Mouse (Mus musculus) G1E (cell line): ENCODE measurements at regions not wholly inside any gene's neighbourhood (a gene's known extent, or its start where the extent isn't known, plus 50 kb on each side); places are given as distances from the start of the nearest gene placed in this dataset.

Source experiments
- ATAC-seq: 2 replicates; pipeline ENCODE4 v1.8.0; 2016; ENCODE audit warnings: mild to moderate bottlenecking; ENCODE audit not compliant: insufficient number of reproducible peaks, poor library complexity, low FRiP score, severe bottlenecking; ENCODE audit errors: extremely low read depth
- DNase-seq: peaks from one replicate; pipeline ENCODE4 v3.0.0; 2012; ENCODE audit warnings: low spot score
- H3K27me3 ChIP-seq: 2 replicates; pipeline ENCODE4 v1.6.1; 2012; ENCODE audit warnings: mild to moderate bottlenecking, low read length, inconsistent platforms; ENCODE audit not compliant: insufficient read depth
- H3K36me3 ChIP-seq: replicated peaks from 2 replicates; pipeline ENCODE3; 2012; ENCODE audit warnings: mild to moderate bottlenecking, inconsistent platforms
- H3K4me1 ChIP-seq: 2 replicates; pipeline ENCODE4 v1.6.1; 2012; ENCODE audit warnings: low read depth, low read length, inconsistent platforms, mixed read lengths; ENCODE audit not compliant: insufficient read depth
- H3K4me3 ChIP-seq: 2 replicates; pipeline ENCODE4 v1.5.1; 2012; ENCODE audit warnings: low read depth, mild to moderate bottlenecking, inconsistent platforms, low read length, moderate library complexity, mixed read lengths
- H3K9me3 ChIP-seq: replicated peaks from 2 replicates; pipeline ENCODE4 v1.6.1; 2012; ENCODE audit warnings: inconsistent platforms
- CTCF ChIP-seq: IDR thresholded peaks from 2 replicates; pipeline ENCODE4 v1.5.1; 2012; ENCODE audit warnings: low read depth, low read length, inconsistent platforms, mixed read lengths
- GATA1 ChIP-seq: IDR thresholded peaks from 2 replicates; pipeline ENCODE4 v1.6.1; 2012; ENCODE audit warnings: borderline replicate concordance, low read length, inconsistent platforms, mixed read lengths
- GATA2 ChIP-seq: IDR thresholded peaks from 2 replicates; pipeline ENCODE4 v1.6.1; 2012; ENCODE audit warnings: low read depth, low read length, inconsistent platforms, borderline replicate concordance
- POLR2AphosphoS5 ChIP-seq: IDR thresholded peaks from 2 replicates; pipeline ENCODE4 v1.6.1; 2012; ENCODE audit warnings: low read depth, low read length, inconsistent platforms; ENCODE audit not compliant: insufficient replicate concordance
- TAL1 ChIP-seq: conservative IDR thresholded peaks from 2 replicates; pipeline ENCODE4 v1.6.1; 2012; ENCODE audit warnings: low read depth, low read length, inconsistent platforms, mixed read lengths

DNA sequence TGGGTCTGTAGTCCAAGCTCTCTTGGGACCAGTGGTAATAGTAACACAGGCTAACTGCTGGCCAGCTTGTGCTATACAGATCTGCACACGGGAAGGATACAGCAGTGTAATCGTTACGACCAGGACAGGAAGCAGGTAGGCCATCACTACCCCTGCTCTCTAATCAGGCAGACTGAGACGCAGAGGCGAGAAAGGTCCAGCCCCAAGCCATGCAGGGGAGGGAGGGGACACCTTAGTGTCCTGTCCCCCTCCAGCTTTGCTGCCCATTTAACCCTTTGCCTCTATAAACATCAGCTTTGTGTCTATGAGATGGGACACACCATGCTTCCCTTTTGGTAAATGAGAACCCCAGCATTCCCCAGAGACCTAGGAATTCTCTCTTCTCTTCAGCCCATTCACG lies 249.9 kb downstream of the Bcl11b start:
- DNase-seq (no peak), ATAC-seq (no peak)
- no peaks in the 10 kb centered on the region for H3K36me3 ChIP-seq
- no peak overlapping the region for H3K4me3 ChIP-seq
- peaks cover 96% of the 10 kb centered on the region for H3K9me3 ChIP-seq
- no peaks in the 10 kb centered on the region for H3K27me3 ChIP-seq
- no peaks in the 10 kb centered on the region for H3K4me1 ChIP-seq
- TF ChIP-seq TAL1 (no peak), GATA1 (no peak), CTCF (no peak), POLR2AphosphoS5 (no peak), GATA2 (no peak)

DNA sequence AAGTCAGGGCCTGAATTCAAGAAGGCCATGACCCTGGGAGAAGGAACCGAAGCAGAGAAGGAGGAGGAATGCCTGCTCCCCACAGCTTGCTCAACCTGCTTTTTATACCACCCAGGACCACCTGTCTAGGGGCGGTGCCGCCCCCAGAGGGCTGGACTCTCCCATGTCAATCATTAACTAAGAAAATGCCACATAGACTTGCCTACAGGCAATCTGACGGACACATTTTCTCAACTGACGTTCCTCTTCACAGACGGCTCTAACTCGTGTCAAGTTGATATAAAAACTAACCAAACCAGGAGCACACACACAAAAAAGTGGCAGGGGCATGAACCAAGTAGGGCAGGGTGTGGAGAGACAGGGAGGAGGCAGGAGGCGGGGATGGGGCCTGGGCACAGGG lies 248.5 kb downstream of the Bcl11b start:
- Histone ChIP-seq H3K4me3 (no peak overlapping the region), H3K27me3 (no peaks in the 10 kb centered on the region), H3K36me3 (no peaks in the 10 kb centered on the region), H3K9me3 (peaks cover 95% of the 10 kb centered on the region), H3K4me1 (no peaks in the 10 kb centered on the region)
- no peak for DNase-seq
- TF ChIP-seq GATA2 (no peak), GATA1 (no peak), POLR2AphosphoS5 (no peak), TAL1 (no peak), CTCF (no peak)
- ATAC-seq, result no peak

DNA sequence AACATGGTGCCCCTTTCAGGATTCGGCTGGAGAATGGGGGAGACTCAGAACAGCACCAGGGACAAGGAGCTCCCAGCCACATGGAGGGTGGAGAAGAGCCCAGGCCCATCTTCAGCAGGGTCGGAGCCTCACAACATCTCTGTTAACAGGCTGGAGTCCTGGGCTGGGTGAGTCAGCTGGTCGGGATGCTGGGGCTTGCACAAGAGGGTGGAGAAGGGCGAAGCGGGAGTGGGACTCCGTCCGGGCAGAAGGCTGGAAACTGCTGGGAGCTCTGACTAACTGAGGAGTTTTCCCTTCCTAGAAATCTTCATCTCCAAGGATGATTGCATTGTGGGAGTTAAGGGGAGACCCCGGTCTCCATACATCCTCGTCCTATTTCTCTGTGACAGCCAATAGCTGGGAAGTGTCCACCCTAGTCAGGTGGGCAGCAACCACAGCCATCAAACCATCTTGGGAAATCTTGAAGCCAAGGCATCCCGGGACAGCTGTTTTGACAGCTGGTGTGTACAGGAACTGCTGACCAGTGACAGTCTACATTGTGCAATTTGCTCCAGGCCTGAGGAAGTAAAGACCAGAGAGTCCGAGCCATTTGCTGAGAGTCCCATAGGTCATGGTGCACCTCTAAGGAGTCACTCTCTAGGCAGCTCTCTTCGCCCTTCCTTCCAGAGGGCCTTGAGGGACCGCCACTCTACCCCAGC lies 247.4 kb downstream of the Bcl11b start:
- ATAC-seq (no peak), DNase-seq (no peak)
- TF ChIP-seq GATA1, result no peak
- no peak for TF ChIP-seq TAL1
- no peak for TF ChIP-seq CTCF
- TF ChIP-seq GATA2, result no peak
- TF ChIP-seq POLR2AphosphoS5, result no peak
- Histone ChIP-seq H3K4me1 (no peaks in the 10 kb centered on the region), H3K4me3 (no peak overlapping the region), H3K36me3 (no peaks in the 10 kb centered on the region), H3K9me3 (peaks cover 95% of the 10 kb centered on the region), H3K27me3 (no peaks in the 10 kb centered on the region)

DNA sequence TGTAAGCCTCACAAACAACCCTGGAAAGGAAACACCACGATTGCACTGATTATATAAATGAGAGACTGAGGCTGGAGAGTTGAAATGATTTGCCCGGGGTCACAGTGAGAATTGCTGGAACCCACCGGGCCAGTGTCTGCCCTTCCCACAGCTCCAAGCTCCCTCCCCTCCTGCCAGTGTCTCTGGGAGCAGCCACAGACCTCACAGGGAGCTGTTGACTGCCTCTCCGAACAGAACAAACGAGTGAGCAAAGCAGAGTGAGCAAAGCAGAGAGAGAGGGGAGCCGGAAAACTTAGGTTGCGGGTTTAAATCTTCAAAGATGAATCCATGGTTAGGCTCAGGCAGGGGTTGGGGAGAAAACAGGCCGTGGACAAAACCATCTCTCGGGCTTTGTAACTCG lies 246.2 kb downstream of the Bcl11b start:
- Histone ChIP-seq H3K27me3 (no peaks in the 10 kb centered on the region), H3K4me1 (no peaks in the 10 kb centered on the region), H3K9me3 (peaks cover 95% of the 10 kb centered on the region), H3K4me3 (no peak overlapping the region), H3K36me3 (no peaks in the 10 kb centered on the region)
- ATAC-seq (no peak), DNase-seq (no peak)
- TF ChIP-seq CTCF (no peak), TAL1 (no peak), GATA1 (no peak), POLR2AphosphoS5 (no peak), GATA2 (no peak)

DNA sequence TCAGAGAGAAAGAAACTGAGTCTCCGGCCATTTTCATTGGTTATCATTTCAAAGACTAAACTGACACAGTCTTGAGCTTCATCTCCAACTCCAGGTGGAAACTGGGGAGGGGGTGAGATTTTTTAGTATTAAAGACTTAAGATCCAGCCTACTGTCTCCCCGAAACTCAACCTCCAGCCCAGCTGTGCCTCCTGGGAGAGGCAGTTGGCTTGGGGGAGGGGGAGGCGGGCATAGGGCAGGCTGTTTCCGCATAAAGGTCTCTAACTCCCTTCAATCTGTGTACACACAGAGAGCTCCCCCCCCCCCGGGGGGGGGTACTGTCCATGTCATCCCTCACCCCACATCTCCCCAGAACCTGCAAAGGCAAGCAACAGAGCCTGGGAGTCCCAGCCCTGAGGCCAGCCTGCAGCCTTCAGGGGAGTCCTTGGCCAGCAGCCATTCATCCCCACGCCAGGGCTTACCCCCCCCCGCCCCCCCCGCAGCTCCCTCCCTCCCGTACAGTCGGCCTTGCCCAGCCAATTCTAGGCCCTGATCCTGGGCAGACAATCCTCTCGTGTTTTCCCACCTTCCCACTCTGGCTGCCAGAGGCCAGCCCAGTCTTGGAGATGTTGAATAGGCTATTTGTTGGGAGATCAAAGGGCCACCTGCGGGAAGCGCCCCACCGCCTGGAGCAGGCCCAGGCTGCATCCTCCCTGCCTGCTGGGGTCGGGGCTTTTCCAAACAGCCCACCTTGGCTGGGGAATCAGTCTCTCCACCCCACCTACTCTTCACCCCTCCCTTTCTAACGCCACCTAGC lies 245.2 kb downstream of the Bcl11b start:
- no peaks in the 10 kb centered on the region for H3K36me3 ChIP-seq
- peaks cover 95% of the 10 kb centered on the region for H3K9me3 ChIP-seq
- H3K4me1 ChIP-seq, result no peaks in the 10 kb centered on the region
- TF ChIP-seq GATA1, result no peak
- TF ChIP-seq POLR2AphosphoS5, result no peak
- TF ChIP-seq GATA2, result no peak
- TF ChIP-seq CTCF, result no peak
- no peak for TF ChIP-seq TAL1
- no peak for ATAC-seq
- no peak for DNase-seq
- H3K4me3 ChIP-seq, result no peak overlapping the region
- no peaks in the 10 kb centered on the region for H3K27me3 ChIP-seq

DNA sequence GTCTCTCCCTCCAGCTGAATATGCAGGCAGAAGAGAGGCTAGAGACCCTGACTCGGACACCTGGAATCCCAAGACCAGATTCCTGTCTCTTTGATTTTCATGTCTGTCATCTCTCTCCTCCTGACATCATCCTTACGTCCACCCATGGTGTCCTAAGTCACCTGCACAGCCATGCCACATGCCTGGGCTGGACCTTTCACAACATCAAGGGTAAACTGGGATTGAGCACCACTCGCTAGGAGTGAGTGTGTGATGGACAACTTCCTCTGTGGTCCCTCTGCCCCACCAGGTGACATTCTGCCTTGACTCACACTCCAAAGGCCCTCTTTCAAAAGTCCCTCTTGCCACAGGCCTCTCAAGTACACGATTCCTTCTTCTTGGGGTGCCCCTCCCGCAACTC lies 244.1 kb downstream of the Bcl11b start:
- no peak for DNase-seq
- ATAC-seq, result no peak

More for the DNA sequence above, 244.1 kb downstream of the Bcl11b start:
- Histone ChIP-seq H3K4me3 (no peak overlapping the region), H3K27me3 (no peaks in the 10 kb centered on the region), H3K4me1 (no peaks in the 10 kb centered on the region), H3K36me3 (no peaks in the 10 kb centered on the region), H3K9me3 (peaks cover 94% of the 10 kb centered on the region)
- TF ChIP-seq TAL1 (no peak), GATA1 (no peak), GATA2 (no peak), POLR2AphosphoS5 (no peak), CTCF (no peak)
